Mouse (Mus musculus) ES-E14 (cell line): ENCODE data around the gene Neurog3. TPM values are rescaled to one million over a fixed set of nuclear protein-coding genes. Genes with fewer than 3 reads are reported as not detected.

Source experiments
- DNase-seq: peaks from one replicate; pipeline ENCODE4 v3.0.0-alpha.2; 2013; ENCODE audit warnings: low read depth, low spot score
- H3K27ac ChIP-seq: 2 replicates; pipeline ENCODE4 v1.5.1; 2012; ENCODE audit warnings: low read depth, mild to moderate bottlenecking, low read length, moderate library complexity, mixed read lengths; ENCODE audit not compliant: poor library complexity, insufficient read depth, severe bottlenecking
- H3K36me3 ChIP-seq: 2 replicates; pipeline ENCODE4 v1.6.1; 2012; ENCODE audit warnings: mild to moderate bottlenecking, low read length, moderate library complexity, mixed read lengths; ENCODE audit not compliant: control insufficient read depth, poor library complexity, insufficient read depth, severe bottlenecking
- H3K4me1 ChIP-seq, 2 experiments: fragments of 150-350 bp in 1 of 2; sonication (generic) in 1 of 2; 2 replicates each; pipeline ENCODE4 v1.6.1; 2012; ENCODE audit warnings: low read length in 2 of 2, mild to moderate bottlenecking in 1 of 2, mixed read lengths in 1 of 2; ENCODE audit not compliant: control insufficient read depth in 2 of 2, insufficient read depth in 2 of 2, poor library complexity in 1 of 2
- H3K4me3 ChIP-seq, 2 experiments: fragments of 150-350 bp in 1 of 2; sonication (generic) in 1 of 2; 2 replicates each; pipeline ENCODE4 v1.5.1; 2012; ENCODE audit warnings: low read length in 2 of 2, low read depth in 1 of 2, mild to moderate bottlenecking in 1 of 2, mixed read lengths in 1 of 2; ENCODE audit not compliant: insufficient read depth in 1 of 2, poor library complexity in 1 of 2, severe bottlenecking in 1 of 2
- H3K9ac ChIP-seq: 2 replicates; pipeline ENCODE4 v1.6.1; 2012; ENCODE audit warnings: low read depth, mild to moderate bottlenecking, low read length, mixed read lengths; ENCODE audit not compliant: poor library complexity, insufficient read depth, severe bottlenecking
- H3K9me3 ChIP-seq: fragments of 150-350 bp; sonication (generic); 2 replicates; pipeline ENCODE4 v1.6.1; 2012; ENCODE audit warnings: low read depth, mild to moderate bottlenecking, low read length; ENCODE audit not compliant: control insufficient read depth, insufficient read depth
- CHD2 ChIP-seq: IDR thresholded peaks from 2 replicates; pipeline ENCODE4 v1.6.1; 2014; ENCODE audit warnings: mild to moderate bottlenecking, low read depth, low read length, inconsistent platforms
- HCFC1 ChIP-seq: IDR thresholded peaks from 2 replicates; pipeline ENCODE4 v1.6.1; 2012; ENCODE audit warnings: low read length, inconsistent platforms, borderline replicate concordance; ENCODE audit not compliant: insufficient read depth
- MAFK ChIP-seq: IDR thresholded peaks from 2 replicates; pipeline ENCODE4 v1.6.1; 2014; ENCODE audit warnings: mild to moderate bottlenecking, low read depth, low read length, inconsistent platforms; ENCODE audit not compliant: insufficient read depth
- ZC3H11A ChIP-seq: IDR thresholded peaks from 2 replicates; pipeline ENCODE4 v1.6.1; 2012; ENCODE audit warnings: low read depth, mild to moderate bottlenecking, inconsistent platforms, low read length, borderline replicate concordance
- ZNF384 ChIP-seq: IDR thresholded peaks from 2 replicates; pipeline ENCODE4 v1.6.1; 2012; ENCODE audit warnings: low read depth, low read length, inconsistent platforms
- in situ Hi-C, 2 experiments: fragments of 600-800 bp; cut with MboI; formaldehyde crosslinking; loops; one replicate each; pipeline ENCODE4 v1.15.1; 2025; ENCODE audit warnings: low sequenced_read_pairs in 2 of 2, inconsistent platforms in 1 of 2; ENCODE audit not compliant: unreplicated experiment in 2 of 2
- total RNA-seq: library from RNA; depleted of rRNA; stranded (reverse); fragments of 300-350 nt; gene quantifications from 2 replicates; pipeline ENCODE4 v1.2.3, GENCODE M21; 2012

Gene Neurog3
- total RNA-seq, 1 experiment, result 0.94 TPM

GRCm38 (mm10) chr10:62101504-62102439 lies 31.1 kb upstream of the Neurog3 start:
- DNase-seq, result peak; percentile 70
- Histone ChIP-seq H3K27ac (no peak overlapping the region), H3K9me3 (no peaks in the 10 kb centered on the region), H3K4me1 (no peaks in the 10 kb centered on the region), H3K4me3 (no peak overlapping the region), H3K36me3 (no peaks in the 10 kb centered on the region), H3K9ac (no peak overlapping the region)
- TF ChIP-seq HCFC1, result no peak
- TF ChIP-seq ZC3H11A, result peak; percentile 96
- no peak for TF ChIP-seq MAFK
- no peak for TF ChIP-seq CHD2
- in situ Hi-C loops, result loop anchor here (5.0 to 10.0 kb wide), 3 partner anchors 81 to 259 kb away; no protein-coding TSS in a partner anchor

- Histone ChIP-seq H3K9ac (no peak overlapping the region), H3K36me3 (no peaks in the 10 kb centered on the region), H3K4me3 (no peak overlapping the region), H3K27ac (no peak overlapping the region), H3K9me3 (no peaks in the 10 kb centered on the region), H3K4me1 (peaks cover 0 to 2% of the 10 kb centered on the region in 2 experiments; a peak in 1 of 4 replicates)
- in situ Hi-C loops, result loop anchor here (5.0 to 10.0 kb wide), 3 partner anchors 77 to 263 kb away; no protein-coding TSS in a partner anchor
- TF ChIP-seq ZNF384 (peak; percentile 67; the same call in 1 of the 2 replicates), HCFC1 (no peak), ZC3H11A (peak; percentile 94)
- DNase-seq, result no peak
Observed at GRCm38 (mm10) chr10:62104835-62105576, 27.9 kb upstream of the Neurog3 start.

GRCm38 (mm10) chr10:62107048-62107447 lies 25.8 kb upstream of the Neurog3 start:
- Histone ChIP-seq H3K4me3 (no peak overlapping the region), H3K4me1 (peaks cover 0 to 8% of the 10 kb centered on the region in 2 experiments; a peak in 1 of 4 replicates), H3K27ac (no peak overlapping the region), H3K36me3 (no peaks in the 10 kb centered on the region), H3K9me3 (no peaks in the 10 kb centered on the region), H3K9ac (no peak overlapping the region)
- in situ Hi-C loops, result loop anchor here in 1 of 2 experiments (5.0 to 10.0 kb wide), 2 partner anchors 75 to 232 kb away; no protein-coding TSS in a partner anchor
- no peak for DNase-seq
- no peak for TF ChIP-seq MAFK
- no peak for TF ChIP-seq HCFC1
- no peak for TF ChIP-seq CHD2
- no peak for TF ChIP-seq ZC3H11A
- no peak for TF ChIP-seq ZNF384

GRCm38 (mm10) chr10:62110504-62111206 lies 22.2 kb upstream of the Neurog3 start:
- Histone ChIP-seq H3K27ac (no peak overlapping the region), H3K36me3 (no peaks in the 10 kb centered on the region), H3K4me3 (peak overlapping the region; percentile 70 to 75), H3K9me3 (no peaks in the 10 kb centered on the region), H3K9ac (peak overlapping the region; percentile 80), H3K4me1 (peaks cover 0 to 8% of the 10 kb centered on the region in 2 experiments; a peak in 1 of 4 replicates)
- TF ChIP-seq MAFK (no peak), CHD2 (no peak), ZNF384 (no peak), ZC3H11A (no peak), HCFC1 (no peak)
- peak; percentile 65 for DNase-seq
- in situ Hi-C loops, result no loop called here
